Mouse (Mus musculus) urinary bladder, postnatal 10 days (tissue): Measurements from ENCODE around the gene Trim41.

Source experiments
- DNase-seq: peaks from one replicate; pipeline ENCODE4 v3.0.0; 2022; ENCODE audit warnings: low spot score

The Trim41 gene

DNA sequence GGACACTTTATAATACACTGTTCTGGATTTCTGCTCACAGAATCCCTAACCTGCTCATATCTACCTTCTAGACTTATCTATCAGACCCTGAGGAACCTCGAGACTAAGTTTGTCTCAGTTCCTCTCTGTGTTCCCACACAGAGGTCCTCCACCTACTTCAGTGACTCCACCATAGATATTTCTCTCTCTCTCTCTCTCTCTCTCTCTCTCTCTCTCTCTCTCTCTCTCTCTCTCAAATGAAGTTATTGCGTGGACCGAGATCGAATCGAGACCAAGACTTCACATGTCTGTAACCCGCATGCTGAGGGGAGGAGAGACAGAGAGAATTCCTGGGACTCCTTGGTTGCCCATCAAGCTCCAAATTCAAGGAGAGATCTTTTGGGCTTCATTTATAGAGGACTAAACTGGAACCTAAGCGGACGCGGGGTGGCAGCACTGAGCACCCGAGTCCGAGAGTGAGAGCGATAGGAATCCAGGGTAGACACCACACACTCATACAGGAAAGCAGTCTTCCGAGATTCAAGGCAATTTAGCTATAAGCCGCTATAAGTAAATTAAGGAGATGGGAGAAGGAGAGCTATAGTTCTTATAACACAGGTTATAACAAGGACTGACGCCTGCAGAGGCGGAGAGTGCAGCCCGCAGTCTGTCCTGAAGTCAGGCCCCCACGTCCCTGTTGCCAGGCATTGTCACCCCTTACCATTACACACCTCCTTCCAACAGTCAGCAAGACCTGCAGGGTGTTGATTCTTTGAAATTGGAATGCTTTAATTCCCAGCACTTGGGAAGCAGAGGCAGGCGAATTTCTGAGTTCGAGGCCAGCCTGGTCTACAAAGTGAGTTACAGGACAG is 27.0 kb downstream of the Trim41 start:
- DNase-seq, result peak; percentile 62

GRCm38 (mm10) chr11:48789215-48789614 is 27.9 kb downstream of the Trim41 start:
- DNase-seq, result no peak

DNA sequence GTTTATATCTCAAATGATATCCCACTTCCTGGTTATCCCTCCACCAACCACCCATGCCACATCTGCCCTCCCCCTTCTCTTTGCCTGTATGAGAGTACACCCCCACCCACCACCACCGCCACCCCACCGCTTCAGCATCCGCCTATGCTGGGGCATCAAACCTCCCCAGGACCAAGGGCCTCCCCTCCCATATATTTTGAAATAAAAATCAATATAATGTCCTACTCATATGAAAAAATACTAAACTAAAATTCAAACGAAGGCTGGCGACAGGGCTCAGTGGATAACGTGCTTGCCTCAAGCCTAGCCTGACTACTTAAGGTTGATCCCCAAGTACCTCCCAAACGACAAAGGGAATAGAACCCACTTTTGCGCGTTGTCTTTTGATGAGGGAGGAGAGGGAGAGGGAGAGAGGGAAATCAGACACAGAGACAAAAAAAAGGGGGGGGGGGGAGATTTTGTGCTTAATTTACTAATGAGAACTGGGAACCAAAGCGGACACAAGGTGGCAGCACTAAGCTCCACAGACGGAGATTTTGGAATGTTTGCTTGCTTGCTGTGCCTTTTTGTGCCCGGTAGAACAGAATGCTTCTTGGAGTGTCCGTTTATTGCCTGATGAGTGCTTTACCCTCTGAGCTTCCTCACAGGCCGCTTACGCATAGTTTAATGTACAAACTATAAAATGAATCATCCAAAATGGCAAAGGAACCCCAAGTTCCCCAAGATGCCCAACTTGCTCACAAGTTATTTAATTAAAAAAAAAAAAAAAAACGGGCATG is 28.7 kb downstream of the Trim41 start:
- DNase-seq, result no peak

GRCm38 (mm10) chr11:48787455-48788211 is 29.5 kb downstream of the Trim41 start:
- no peak for DNase-seq

GRCm38 (mm10) chr11:48782243-48782642 is 34.9 kb downstream of the Trim41 start:
- DNase-seq, result no peak

GRCm38 (mm10) chr11:48779450-48779849 is 37.7 kb downstream of the Trim41 start:
- DNase-seq, result no peak

DNA sequence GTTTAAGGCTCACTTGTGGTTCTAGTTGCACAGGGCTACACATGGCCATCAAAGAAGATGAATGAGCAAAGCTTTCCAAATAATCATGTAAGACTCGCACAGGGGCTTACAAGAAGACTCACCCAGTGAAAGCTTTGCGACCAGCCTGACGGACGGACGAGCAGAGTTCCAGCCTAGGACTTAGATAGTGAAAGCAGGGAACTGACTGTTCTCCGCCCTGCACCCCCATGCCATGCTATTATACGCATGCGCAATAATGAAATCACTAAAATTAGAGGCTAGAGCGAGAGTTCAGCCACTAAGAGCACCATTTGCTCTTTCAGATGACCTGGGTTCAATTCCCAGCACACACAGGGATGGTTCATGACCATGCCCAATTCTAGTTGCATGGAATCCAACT is 39.9 kb downstream of the Trim41 start:
- no peak for DNase-seq

GRCm38 (mm10) chr11:48776664-48777063 is 40.5 kb downstream of the Trim41 start:
- no peak for DNase-seq

DNA sequence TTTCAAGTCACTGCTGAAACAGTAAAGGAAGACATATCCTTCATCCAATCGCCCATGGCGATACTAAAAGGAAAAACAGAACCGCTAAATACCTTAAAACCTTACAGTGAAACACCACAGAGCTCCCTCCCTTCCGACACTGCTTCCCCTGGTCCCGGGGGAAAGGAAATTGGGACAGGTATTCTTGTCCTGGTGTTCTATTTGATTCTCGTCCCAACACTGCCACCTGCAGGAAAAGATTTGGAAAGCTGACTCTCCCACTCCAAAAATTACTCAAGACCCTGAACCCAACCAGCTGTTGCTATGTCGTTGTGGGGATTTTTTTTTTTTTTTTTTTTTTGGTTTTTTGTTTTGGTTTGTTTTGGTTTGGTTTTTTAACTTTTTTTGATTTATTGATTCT is 41.7 kb downstream of the Trim41 start:
- no peak for DNase-seq

DNA sequence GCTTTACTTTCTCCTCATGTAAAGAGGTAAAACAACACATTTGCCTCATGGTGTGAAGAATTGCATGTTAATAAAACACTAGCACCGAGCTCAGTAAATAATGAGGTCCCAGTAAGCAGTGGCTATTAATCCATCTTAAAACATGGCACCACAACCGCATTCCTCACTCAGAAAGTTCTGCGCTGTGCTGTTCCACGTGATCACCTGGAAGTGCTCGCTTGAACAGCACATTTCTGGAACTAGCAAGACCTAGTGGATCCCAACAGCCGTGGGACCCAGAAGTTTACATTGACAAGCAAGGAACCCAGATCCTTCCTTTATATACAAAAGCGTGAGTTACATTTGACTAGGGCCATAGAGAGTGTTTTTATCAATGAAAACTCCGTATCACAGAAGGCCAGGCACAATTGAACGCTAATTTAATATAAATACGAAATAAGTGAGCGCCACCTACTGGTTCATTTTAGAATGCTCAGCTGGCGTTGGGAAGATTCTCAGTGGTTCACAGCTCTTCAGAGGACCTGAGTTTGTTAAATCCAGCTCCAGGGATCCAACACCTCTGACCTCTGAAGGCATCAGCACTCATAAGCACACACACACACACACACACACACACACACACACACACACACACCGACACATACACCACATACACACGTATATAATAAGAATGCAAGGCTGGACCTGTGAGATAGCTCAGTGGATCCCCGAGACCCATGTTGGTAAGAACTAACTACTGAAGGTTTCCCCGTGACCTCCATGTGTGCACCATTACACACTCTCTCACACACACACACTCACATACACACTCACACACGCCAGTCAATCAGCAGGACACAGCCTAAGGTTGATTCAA is 42.5 kb downstream of the Trim41 start:
- no peak for DNase-seq

- DNase-seq, result no peak
Observed at GRCm38 (mm10) chr11:48771691-48772090, 45.5 kb downstream of the Trim41 start.

GRCm38 (mm10) chr11:48767195-48767876 is 49.8 kb downstream of the Trim41 start:
- DNase-seq, result no peak

DNA sequence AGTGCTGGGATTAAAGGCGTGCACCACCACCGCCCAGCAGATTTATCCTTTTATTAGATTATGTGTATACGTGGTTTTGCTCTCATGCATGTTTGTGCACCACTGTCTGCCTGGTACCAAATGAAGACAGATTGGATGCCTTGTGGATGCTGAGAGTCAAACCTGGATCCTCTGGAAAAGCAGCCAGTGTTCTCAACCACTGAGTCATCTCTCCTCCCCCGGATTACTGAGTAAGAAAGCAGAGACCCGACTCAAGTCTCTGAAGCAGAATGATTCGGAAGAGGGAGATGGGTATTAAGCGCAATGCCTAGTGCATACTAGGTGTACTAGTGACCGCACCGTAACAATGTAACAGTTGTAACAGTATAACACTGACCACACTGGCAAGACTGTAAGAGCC is 53.0 kb downstream of the Trim41 start:
- DNase-seq, result no peak

- no peak for DNase-seq
Observed at GRCm38 (mm10) chr11:48759021-48759420, 58.1 kb downstream of the Trim41 start.
